Mouse (Mus musculus) cerebellum, postnatal 25 days (tissue): ENCODE measurements around the gene Slc4a7.

Experiments used
- DNase-seq, 2 experiments: peaks; one replicate each; pipeline ENCODE4 v3.0.0; 2021; ENCODE audit warnings: mixed read lengths in 2 of 2

Slc4a7 gene

GRCm38 (mm10) chr14:14701710-14702329, at the start of gene Slc4a7:
Gene Slc4a7 (plus strand): TSS chr14:14702279.
- DNase-seq = no peak

DNA sequence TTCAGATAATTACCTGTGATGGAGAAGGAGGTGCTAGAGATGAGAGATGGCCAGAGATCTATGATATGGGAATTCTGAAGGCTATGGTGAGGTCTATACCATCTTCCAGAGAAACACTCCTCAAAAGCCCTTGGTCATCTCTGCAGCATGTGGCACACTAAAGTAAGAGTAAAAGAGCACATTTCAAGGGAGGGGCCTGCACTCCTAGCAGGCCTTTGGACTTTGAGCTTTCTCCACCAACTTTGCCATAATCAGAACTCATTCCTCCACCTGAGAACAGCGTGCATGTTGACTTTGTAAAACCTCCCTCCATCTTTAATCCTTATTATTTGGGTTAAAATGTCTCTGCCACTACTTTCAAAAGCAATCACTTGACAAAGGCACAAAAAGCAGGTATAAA, 31.5 kb upstream of the Slc4a7 start:
- no peak for DNase-seq

DNA sequence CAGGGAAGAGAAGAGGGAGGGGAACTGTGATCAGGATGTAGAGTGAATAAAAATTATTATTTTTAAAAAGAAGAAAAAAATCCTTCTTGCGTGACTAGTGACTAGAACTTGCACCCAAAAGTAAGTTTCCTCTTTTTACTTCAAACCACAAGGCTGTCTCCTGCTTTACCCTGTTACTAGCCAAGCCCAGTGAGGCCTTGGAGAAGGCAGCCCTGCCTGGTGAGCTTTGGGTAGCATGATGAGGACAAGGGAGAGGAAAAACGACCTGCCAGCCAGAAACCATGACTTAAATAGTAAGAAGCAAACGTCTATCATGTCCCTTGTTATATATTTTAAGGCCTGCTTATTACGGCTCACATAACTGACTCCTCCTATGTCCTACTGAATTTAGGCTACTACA, 20.5 kb upstream of the Slc4a7 start:
- DNase-seq = no peak

DNA sequence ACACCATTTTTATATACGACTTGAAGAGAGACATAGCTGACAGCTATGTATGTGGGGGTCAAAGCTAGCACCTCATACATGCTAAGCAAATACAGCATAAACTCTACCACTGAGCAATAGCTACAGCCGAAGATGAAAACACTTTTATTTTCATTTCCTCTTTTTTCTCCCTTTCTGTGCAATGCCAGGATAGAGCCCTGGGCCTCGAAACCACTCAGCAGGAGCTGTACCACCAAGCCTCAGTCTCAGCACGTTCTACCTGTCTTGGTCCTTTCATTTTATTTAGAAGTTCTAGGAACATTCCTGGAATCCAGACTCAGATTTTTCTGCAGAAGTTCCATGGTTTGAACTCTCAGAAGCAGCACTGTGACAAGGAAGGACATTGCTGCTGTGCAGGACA, 17.3 kb upstream of the Slc4a7 start:
- DNase-seq = no peak

DNA sequence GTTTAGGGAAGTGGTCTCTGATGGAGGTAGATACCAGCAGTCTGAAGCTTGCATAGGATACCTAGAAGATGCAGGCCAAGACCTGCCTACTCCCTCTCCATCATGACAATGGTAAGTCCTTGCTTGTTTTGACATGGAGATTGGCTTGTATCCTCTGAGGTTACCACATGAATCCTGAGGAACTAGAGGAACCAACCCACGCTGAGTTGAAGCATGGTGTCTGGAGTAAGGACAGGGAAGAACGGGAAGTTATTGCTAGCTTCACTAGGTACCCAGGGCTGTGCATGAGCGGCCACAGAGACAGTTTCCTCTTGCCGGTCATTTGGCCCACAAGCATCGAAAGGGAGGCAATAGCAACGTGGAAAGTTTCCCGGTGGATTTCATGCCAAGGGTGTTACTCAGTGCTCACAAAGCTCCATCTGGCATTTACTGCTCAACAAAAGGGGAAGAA, 16.0 kb upstream of the Slc4a7 start:
- DNase-seq = peak; percentile 35 to 53

- DNase-seq = no peak
Observed at GRCm38 (mm10) chr14:14687258-14687890, 14.7 kb upstream of the Slc4a7 start.

- DNase-seq = peak; percentile 83 to 92
Observed at GRCm38 (mm10) chr14:14702399-14703345, 593 bp downstream of the Slc4a7 start.

DNA sequence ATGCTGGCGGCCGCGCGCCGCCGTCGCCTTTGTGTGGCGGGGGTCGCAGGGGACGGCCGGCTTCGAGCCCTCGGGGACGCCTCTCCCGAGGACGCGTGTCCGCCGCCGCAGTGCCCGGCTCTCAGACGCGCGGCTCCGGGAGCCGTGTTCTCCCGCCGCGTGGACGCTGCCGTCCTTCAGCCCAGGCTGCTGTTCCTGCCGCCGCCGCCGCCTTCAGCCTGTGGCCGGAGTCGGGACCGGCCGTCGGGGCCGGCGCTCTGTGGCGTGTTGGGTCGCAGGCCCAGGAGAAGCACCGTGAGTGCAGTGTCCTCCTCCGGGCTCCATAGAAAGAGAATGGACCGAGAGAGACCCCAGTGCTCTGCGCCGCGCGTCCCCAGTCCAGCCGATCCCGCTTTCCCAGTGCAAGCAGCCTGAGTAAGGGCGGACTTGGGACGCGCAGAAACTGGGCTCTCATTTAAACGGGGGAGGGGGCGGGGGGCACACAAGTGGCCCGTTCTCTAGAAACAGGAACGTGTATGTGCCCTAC, 1.3 kb downstream of the Slc4a7 start:
- DNase-seq = peak; percentile 74 to 75

DNA sequence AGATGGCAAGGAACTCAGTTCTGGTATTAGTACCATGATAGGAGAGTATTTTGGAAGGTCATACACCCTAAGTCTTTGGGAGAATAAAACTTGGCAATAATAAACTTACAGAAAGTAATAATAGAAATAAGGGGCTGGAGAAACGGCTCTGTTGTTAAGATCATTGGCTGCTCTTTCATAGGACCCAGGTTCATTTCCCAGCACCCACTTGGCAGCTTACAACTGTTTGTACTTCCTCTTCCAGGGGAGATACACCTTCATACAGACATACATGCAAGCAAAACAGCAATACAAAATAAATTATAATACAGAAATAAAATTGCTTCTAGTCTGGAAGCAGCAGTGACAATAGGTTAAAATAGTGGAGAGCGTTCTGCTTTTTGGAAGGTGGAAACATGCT, 2.6 kb downstream of the Slc4a7 start:
- DNase-seq = no peak

DNA sequence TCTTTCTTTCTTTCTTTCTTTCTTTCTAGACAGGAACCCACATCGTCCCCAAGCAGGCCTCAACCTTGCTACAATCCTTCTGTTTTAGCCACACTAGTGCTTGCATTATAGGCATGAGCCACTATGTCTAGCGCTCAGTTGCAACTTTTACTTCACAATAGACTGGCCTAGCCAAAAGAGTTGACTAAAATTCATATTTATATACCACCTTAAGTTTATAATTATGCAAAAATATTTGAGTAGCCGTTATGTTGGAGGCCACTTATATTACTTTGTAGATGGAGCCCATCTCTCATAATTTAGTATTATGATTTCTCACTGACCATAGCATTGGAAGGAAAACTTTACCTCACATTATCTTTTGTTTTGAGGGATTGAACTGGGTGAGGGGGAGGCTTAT, 3.0 kb downstream of the Slc4a7 start:
- no peak for DNase-seq

DNA sequence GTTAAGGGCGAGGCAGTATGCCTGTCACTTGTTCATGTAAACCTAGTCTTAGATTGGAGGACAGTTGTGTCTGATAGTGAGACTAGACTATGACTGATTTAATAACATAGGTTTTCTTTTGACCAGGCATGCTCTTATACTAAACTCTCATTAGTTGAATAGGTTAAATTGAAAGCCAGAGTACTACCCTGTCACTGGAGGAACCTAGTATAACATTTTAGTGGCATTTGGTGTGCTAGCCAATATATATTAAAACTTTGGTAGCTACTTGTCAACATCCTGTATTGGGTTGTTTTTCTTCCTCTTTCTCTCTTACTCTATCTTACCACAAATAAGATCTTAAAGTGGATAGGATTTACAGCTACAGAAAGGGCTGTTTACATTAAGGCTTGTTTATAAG, 4.3 kb downstream of the Slc4a7 start:
- no peak for DNase-seq

DNA sequence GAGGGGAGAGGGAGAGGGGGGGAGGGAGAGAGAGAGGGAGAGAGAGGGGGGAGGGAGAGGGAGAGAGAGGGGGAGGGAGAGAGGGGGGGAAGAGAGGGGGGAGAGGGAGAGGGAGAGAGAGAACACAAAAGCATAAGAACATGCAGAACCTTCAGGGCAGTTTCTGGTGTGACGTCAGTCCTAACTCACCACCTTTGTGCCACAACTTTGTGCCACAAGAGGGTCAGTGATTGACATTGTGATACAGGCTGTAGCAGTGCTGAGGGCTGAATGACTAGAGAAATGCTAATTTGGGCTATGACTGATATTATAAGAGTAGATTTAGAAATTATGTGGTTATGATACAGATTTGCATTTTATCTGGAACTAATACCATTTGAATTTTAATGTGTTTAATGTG, 5.0 kb downstream of the Slc4a7 start:
- DNase-seq = no peak

- DNase-seq = no peak
Observed at GRCm38 (mm10) chr14:14709021-14709420, 6.9 kb downstream of the Slc4a7 start.

DNA sequence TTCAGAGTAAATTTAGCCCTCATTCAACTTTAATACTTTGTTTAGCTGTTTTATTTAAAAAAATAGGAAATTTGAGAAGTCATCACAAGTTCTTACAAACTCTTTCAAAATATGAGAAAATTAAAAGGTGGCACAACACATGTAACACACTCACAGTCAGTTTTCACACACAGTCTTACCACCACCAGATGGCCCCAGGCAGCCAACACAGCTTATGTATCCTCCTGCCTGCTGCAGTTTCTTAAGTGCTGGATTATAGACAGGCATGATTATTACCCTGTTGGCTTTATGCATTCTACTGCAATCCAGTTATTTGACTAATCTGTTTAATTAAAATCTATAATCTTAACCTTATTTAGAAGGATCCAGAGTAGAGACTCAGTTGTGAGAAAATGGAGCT, 12.1 kb downstream of the Slc4a7 start:
- peak in 1 of 2 experiments; percentile 31 for DNase-seq

- DNase-seq = no peak
Observed at GRCm38 (mm10) chr14:14715794-14716193, 13.7 kb downstream of the Slc4a7 start.

- DNase-seq = no peak
Observed at GRCm38 (mm10) chr14:14716843-14717242, 14.8 kb downstream of the Slc4a7 start.

DNA sequence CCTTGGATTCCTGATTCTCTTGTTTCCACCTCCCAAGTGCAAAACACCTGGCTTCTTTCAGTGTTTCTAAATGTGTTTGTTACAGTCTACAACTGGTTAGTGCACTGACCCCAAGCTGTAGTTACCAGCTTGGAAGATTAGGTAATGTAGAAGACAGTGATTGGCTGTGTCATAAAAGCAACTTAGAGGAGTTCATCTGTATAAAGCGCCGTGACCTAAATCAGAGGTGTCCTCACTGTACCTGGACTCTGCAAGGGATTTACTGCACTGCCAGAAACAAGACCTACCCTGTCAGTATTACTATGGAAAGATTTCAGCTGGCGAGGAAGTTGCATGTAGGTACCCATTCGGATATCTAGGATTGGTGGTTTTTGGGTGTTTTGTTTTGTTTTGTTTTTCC, 16.5 kb downstream of the Slc4a7 start:
- no peak for DNase-seq

GRCm38 (mm10) chr14:14781169-14781568, 79.1 kb downstream of the Slc4a7 start:
- DNase-seq = no peak

GRCm38 (mm10) chr14:14784223-14784622, 82.1 kb downstream of the Slc4a7 start:
- no peak for DNase-seq

- no peak for DNase-seq
Observed at GRCm38 (mm10) chr14:14786979-14787378, 84.9 kb downstream of the Slc4a7 start.

DNA sequence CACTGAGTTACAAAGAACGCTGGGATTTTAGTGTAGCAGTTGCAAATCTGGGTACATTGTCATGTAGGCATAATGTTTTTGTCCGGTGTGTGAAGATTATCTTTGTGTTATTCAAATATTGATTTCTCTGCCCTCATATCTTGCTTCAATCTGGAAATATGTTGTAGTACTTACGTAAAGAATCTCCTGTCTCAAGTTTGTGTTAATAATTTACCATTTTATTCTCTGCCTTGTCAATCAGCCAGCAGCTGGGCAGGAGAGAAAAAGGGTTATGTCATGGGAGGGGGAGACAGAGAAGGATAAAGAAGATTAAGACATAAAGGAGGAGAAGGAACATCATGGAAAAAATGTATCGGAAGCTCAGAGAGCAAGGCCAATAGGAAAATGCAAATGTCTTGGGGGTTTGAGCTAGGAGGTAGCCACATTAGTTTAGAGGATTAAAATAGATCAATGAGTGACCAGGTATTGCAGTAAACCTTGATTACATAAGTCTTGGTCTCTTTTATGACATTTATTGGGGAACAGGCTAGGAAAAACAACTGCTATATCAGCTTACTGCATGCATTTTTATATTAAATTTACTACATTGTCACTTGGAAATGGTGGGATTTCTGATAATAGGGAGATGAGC, 87.9 kb downstream of the Slc4a7 start:
- no peak for DNase-seq

DNA sequence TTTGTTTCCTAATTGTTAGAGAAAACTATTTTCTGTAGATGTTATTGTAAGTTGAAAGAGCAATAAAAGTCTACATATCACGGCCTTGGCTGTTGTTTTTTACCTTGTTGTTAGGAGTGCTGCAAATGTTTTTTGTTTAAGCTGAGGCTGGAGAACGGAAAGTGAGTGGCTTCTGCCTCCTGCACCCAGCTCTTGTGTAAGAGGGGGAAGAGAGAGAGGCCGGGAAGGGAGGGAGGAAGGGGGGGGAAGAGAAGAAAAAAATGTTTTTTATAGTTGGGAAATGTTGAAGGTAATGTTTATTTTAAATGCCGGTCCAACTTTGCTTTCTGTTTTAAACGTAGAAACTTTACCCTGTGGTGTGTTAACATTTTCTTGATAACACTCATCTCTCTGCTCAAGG, 97.8 kb downstream of the Slc4a7 start:
- no peak for DNase-seq

DNA sequence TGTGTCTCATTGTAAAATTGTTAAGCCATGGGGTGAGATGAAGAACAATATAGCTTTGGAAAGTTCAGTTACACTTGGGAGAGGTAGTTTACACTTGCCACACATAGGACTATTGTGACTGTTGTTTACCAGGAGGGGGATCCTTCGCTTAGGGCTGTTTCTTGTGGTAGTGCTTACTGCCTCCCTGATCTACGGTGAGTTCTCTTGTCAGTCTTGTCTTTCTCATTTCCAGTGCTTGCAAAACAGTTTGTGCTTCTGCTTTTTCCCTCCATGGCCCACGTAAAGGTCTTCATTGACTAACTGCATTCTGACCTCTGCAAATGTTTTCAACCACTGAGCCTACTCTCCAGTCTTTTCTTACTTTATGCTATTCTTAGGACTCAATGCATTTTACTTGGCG, 98.3 kb downstream of the Slc4a7 start:
- no peak for DNase-seq
